Mouse (Mus musculus): Measurements from ENCODE around the gene Gm49510.

The Gm49510 gene

DNA sequence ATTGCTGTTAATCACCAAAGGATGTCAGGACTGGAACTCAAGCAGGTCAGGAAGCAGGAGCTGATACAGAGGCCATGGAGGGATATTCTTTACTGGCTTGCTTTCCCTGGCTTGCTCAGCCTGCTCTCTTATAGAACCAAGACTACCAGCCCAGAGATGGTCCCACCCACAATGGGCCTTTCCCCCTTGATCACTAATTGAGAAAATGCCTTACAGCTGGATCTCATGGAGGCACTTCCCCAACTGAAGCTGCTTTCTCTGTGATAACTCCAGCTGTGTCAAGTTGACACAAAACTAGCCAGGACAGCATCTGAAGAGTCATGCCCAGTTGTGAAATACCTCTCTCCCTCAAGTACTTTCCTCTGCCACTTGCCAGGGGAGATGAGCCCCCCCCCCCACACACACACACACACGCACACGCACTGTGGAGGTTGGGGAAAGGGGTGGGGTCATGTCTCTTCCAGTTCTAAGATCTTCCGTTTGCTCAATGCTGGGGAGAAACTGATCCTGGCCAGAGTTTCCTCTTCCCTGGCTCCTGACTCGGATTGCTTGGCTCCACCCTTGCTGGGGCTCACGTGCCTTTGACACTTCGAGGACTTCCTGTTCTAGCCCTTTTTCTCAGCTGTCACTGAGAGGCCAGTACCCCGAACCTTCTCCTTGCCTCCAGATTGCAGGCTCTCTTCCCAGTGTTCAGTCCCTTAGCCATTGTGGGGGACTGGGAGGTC is 20.5 kb upstream of the Gm49510 start:
- peak in 1 of 2 experiments; percentile 39 for DNase-seq (ENCODE audit: low spot score in 2 of 2)

DNA sequence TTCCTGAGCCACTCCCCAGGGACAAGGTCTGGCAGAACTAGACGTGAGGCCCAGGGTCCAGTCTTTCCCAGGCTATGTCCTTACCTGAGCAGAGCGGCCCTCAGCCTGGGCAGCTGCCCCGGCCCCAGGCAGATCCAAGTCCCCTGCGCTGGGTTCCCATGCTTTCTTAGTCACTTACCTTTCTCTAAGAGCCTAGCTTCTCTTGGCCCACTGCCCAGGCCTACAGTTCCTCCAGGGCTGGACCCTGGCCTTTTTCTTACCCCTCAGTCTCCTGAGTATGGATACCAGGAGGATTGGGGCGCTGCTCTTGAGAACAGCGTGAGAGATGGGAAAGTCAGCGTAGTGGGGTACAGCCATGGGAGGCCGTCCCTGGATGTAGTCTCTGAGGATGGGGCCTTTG is 19.0 kb upstream of the Gm49510 start:
- DNase-seq (ENCODE audit: low spot score in 2 of 2): no peak

DNA sequence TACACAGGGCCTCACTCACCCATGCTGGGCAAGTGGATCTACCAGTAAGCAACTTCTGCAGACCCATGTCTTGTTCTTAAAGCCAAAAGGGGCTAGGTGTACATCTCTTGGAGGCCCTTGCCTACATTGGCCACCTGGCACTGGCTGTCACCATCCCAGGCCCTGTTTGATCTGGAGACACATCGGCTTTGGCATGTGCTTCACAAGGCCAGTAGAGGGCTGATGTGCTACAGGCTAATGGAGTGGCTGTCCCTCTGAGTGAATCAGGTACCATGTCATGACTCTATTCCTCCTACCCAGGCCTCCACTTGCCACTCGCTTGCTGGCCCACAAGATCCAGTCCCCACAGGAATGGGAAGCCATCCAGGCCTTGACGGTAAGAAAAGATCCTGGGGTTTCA is 17.6 kb upstream of the Gm49510 start:
- DNase-seq (ENCODE audit: low spot score in 2 of 2): no peak

DNA sequence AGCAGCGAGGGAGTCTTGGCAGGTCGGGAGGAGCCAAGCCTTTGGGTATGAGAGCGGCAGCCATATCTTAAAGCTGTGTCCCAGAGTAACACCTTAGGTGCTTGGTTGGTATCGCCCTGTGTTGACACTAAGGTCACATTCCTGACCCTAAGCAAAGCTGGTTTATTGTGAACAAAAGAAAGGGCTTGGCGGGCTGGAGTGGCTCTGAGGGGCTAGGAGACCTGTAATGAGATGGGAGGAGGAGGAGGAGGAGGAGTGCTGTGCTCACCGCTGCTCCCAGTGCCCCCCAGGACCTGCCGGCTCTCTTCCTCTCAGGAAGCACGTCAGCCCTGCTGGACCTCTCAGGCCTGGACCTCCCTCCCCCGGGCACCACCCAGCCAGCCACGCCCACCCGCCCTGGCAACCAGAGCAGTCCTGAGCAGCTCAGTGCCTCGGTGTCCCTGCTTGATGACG is 10.0 kb upstream of the Gm49510 start:
- DNase-seq (ENCODE audit: low spot score in 2 of 2): no peak

DNA sequence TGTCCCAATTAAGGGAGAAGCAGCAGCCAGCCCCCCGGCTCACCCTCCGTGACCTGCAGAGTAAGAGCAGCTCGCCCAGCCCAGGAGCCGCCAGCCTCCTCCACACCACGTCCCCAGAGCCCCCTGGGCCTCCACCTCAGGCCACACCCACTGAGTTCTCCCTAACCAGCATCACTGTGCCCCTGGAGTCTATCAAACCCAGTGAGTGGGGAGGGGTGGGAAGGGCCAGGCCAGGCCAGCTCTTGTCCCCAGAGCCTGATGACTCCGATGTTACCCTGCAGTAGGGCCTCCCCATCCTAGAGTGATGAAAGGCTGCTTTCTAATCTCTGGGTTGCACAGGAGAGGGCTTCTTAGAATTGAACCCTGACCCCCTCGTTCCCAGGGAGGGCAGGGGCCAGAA is 7.0 kb upstream of the Gm49510 start:
- DNase-seq (ENCODE audit: low spot score in 2 of 2): no peak

DNA sequence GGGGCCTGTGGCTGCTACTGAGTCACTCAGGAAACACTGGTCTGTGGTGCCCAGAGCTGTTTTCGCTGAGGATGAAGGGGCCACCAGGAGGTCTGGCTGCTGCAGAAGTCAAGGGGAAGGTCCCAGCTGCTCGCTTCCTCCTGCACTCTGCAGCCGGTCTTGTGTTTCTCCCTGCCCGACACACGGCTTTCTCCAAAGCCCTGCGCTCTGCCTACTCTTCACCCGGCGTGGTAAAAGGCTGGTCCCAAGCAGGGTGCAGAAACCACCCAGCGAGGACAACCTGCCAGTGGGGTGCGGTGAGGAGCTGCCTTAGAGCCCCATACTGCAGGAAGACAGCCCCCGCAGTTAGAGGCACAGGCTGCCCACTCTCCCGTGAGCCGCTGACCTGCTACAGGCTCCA is 4.7 kb upstream of the Gm49510 start:
- peak; percentile 54 to 66 for DNase-seq (ENCODE audit: low spot score in 2 of 2)

DNA sequence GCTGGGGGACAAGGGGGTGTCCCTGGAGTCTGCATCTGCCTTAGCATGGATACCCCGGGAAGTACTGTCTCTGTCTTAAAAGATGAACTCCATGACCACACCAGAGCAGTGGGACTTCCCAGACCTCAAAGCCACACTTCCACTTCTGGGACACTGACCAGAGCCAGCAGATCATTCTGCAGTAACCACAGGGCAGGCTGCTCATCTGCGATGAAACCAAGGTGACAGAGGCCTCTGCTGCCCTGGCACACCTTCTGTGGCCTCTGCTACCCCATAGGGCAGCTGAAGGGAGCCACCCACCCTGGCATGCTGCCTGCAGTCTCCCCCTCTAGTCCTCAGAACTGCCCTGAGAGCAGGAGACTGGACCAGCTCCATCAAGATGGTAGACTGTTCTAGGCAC is 3.7 kb upstream of the Gm49510 start:
- DNase-seq (ENCODE audit: low spot score in 2 of 2): peak; percentile 59 to 80

DNA sequence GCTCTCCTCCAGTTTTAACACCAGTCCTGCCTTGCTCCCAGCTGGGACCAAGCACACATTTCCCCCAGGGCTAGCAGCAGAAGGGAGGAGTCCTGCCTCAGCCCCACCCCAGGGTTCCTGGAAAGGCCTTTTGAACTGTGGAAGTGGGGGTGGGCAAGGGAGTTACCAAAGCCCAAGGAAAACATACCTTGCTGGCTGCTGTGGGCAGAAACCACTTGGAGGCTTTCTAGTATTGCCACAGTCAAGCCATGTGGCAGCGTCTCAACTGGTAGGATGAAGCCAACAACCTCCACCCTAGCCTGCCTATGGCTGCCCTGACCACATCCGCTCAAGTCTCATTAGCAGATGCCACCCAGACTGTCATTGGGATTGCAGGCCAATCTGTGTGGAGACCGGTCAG is 3.3 kb upstream of the Gm49510 start:
- peak; percentile 65 to 81 for DNase-seq (ENCODE audit: low spot score in 2 of 2)

DNA sequence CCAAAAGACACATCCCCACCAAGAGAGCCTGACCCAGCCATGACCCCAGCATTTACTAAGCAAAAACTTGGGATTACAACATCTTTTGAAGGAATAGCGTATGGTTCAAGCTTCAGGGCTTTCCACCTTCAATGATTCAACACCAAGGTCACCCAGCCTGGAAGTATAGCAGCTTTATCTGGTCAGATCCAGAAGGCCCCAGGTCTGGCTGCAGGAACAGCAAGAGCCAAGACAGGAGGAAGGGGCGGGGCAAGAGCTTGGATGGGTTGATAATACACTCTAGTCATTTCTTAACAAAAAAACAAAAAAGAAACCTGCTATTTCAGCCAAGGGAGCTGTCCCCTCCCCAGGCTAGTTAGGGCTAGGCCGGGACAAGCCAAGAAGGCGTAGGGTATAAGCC is 2.0 kb upstream of the Gm49510 start:
- no peak for DNase-seq (ENCODE audit: low spot score in 2 of 2)

DNA sequence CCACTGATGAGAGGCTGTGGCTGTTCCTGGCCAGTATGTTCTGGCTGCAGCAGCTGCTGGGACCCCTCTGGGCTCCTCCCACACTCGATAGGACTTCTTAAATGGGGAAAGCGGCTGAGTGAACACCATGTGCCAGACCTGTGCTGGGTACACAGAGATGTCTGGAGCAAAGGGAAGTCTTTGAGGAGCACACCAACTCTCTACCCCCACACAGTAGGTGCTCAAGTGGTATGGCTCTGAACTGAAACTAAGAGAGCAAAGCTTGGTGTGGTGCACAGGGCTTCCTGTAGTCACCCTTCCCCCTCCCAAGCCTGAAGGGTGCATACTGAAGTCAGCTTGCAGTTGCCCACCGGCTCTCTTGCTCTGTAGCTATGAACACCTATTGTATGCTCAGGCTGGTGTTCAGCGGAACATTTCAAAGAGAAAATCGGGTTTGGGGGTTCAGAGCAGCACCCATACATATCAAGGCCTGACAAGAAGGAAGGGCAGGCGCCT is 913 bp upstream of the Gm49510 start:
- DNase-seq (ENCODE audit: low spot score in 2 of 2): peak; percentile 38 to 43

DNA sequence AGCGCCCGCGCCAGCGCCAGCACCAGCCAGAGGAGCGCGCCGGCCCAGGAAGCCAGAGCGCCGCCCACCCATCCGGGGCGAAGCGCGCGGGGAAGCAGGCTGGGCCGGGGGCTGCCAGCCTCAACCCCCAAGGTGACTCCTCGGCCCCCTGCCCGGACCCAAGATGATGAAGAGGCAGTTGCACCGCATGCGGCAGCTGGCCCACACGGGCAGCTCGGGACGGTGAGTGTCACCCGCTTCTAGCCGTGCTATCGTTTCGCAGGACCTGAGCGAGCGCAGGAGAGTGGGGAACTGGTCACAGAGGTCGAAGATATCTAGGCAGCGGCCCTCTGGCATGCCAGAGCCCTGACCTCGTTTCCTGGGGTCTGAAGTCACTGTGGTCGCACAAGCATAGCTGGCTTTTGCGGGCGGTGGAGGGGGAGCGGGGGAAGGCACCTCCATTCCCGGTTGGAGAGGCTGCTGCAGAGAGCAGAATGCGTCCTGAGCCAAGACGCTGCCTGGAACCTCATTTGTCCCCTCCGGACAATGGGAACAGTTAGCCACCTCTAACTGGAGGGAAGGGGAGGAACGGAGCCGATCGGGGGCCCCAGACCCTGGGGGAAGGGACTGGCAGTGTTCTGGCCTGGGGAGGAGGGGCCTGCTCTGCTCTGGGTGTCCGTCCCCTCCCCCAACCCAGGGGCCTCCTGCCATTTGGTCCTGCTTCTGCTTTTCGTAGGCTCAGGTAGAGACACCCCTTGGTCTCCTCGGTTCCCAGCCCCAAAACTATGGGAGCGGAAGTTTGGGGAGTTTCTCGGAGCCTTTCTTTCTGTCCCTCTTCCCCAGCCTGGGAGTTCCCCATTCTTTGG is 495 bp downstream of the Gm49510 start, which contains the start of gene Sh3bp1:
Sh3bp1 (plus strand) TSS at position 29 of the 845 bp plus-strand sequence.
- no peak for DNase-seq (ENCODE audit: low spot score in 2 of 2)

DNA sequence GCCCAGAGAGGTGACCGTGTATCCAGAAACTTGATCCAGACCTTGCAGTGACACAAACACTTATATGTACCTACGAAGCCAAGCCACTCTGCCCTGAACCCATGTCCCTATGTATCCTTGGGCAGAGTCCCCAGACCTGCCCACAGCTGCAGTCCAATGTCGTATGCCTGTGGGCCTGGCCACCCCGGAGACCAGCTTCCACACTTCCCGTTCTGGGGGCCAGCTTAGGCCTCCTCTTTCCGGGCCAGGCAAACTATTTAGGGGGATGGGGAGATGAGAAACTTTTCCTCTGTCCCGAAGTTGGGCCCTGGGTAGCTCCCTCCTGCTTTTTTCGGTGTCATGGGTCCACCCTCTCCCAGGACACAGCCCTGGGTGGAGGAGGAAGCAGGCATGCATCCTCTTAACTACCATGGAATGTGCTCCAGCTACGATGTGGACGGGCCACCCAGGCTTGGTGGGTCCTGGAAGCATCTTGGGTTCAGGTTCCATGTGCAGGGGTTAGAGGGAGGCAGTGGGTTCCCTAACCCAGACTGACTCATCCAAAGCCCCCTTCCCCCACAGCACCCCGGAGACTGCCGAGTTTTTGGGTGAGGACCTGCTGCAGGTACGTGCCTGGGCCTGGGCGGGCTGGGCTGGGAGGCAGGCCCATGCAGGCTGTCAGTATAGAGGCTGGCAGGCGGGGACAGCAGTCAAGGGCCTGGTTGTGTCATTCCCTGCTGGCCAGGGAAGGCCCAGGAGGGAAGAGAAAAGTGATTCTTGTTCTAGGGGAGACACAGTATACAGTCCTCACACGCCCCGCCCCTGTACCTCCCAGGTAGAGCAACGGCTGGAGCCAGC is 1.3 kb downstream of the Gm49510 start:
- no peak for DNase-seq (ENCODE audit: low spot score in 2 of 2)

DNA sequence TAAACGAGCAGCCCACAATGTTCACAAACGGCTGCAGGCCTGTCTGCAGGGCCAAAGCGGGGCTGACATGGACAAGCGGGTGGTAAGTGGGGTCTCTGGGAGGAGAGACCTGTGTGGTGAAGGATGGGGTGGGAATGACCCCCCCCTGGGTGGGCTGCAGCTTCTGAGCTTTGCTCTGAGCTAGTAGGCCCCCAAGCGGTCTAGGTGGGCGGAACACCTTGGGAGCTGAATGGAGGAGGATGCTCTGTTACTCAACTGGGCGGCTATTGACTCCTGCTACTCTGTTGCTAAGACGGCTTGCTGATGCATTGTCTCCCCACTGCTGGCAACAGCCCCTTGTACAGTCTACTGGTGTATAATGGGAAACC is 1.9 kb downstream of the Gm49510 start:
- no peak for DNase-seq (ENCODE audit: low spot score in 2 of 2)

DNA sequence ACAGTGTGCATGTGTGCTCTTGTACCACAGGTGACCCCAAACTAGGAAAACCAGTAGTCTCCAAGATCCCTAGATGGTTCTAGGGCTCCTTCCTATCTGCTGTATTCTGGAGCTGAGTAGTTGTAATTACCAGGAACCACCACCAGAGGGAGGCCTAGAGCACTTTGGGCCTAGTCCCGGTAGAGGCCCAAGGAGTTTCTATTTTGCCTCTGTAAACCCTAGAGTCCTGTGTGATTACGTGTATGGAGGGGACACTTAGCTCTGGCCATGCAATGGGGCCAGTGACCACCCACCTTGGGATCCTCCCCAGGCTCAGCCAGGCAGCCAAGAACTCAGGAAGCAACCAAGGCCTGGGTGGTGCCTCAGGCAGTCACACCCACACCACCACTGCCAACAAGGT is 3.8 kb downstream of the Gm49510 start:
- DNase-seq (ENCODE audit: low spot score in 2 of 2): peak; percentile 75 to 81

DNA sequence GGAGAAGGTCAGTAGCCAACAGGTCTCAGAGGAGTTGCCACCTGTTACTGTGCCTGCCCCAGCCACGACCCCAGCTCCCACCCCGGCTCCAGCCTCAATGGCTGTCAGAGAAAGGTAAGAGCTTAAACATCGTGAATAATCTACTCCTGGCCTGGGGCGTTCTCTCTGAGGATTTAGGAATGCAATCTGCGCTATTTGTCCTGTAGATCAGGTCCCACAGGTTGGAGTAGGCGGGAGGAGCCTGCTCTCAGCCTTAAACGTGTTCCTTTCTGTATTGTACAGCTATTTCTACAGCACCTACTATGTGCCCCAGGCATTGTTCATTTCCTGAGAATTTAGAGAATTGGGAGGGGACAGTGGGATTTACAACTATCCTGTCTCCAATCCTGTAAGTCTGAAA is 8.9 kb downstream of the Gm49510 start:
- DNase-seq (ENCODE audit: low spot score in 2 of 2): no peak

DNA sequence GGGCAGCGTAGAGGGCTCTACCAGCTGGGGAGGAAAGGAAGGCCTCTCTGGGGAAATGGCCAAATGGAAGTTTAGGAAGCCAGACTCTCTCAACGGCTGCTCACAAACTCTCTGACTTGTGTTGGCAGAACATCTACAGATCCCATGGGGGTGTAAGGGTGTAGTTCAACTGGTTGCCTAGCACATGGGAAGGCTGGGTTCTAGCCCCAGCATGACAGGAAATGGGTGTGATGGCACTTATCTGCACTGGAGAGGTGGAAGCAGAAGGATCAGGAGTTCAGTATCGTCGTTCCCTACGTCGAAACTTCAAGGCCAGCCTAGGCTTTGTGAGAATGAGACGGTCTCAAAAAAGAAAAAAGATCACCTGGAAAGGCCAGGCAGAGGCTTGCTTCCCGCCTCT is 9.5 kb downstream of the Gm49510 start:
- DNase-seq (ENCODE audit: low spot score in 2 of 2): no peak

DNA sequence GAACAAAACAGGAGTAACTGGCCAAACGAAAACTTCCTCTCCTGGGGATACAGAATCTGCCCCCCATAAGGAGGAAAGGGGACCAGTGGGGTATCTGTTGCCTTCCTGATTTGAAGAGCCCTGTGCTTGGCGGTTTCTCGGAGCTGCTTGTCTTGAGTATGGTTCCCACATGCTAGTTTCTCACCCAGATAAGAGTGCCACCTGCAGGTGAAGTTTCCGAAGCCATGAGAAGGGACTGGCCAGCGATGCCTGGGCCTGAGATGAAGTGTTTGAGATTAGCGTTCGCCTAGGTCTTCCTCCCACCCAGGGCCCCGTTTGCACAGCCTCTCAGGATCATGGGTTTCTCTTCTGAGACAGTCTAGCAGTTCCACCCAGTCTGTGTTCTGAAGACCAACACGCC is 12.6 kb downstream of the Gm49510 start:
- no peak for DNase-seq (ENCODE audit: low spot score in 2 of 2)

DNA sequence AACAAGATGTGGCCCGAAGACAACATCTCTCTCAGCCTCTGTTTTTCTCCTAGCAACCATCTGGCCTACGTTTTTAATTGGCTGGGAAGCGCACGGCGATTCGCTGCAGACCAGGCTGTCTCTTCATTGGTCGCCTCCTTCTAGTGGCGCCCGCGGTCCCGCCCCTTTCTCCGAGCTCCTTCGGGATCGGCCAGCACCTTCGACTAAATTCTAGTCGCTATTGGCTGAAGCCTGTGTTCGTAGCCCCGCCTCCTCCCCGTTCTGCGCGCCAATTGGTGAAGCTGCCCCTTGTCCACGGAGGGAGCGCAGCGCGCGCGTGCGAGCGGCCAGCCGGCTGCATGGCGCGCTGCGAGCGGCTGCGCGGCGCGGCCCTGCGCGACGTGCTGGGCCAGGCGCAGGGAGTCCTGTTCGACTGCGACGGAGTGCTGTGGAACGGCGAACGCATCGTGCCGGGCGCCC is 14.2 kb downstream of the Gm49510 start, which contains the start of gene Pdxp:
Pdxp (plus strand) TSS at position 288 of the 459 bp plus-strand sequence.
- DNase-seq (ENCODE audit: low spot score in 2 of 2): peak; percentile 91 to 95

DNA sequence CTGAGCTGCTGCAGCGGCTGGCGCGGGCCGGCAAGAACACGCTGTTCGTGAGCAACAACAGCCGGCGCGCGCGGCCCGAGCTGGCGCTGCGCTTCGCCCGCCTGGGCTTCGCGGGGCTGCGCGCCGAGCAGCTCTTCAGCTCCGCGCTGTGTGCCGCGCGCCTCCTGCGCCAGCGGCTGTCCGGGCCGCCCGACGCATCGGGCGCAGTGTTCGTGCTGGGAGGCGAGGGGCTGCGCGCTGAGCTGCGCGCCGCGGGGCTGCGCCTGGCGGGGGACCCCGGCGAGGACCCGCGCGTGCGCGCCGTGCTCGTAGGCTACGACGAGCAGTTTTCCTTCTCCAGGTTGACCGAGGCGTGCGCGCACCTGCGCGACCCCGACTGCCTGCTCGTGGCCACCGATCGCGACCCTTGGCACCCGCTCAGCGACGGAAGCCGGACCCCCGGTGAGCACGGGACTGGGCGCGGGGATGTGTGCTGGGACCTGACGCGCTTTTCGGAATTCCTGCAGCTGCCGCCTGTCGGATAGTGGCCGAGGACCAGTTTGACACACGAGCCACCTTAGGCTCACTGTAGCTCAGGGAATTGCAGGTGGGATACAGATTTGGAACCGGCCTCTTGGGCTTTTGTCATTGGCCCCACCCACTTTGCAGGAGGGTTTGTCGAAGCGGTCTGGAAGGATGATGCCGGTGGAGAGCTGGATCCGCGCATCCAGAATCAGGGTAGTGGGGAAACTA is 14.8 kb downstream of the Gm49510 start:
- DNase-seq (ENCODE audit: low spot score in 2 of 2): no peak

DNA sequence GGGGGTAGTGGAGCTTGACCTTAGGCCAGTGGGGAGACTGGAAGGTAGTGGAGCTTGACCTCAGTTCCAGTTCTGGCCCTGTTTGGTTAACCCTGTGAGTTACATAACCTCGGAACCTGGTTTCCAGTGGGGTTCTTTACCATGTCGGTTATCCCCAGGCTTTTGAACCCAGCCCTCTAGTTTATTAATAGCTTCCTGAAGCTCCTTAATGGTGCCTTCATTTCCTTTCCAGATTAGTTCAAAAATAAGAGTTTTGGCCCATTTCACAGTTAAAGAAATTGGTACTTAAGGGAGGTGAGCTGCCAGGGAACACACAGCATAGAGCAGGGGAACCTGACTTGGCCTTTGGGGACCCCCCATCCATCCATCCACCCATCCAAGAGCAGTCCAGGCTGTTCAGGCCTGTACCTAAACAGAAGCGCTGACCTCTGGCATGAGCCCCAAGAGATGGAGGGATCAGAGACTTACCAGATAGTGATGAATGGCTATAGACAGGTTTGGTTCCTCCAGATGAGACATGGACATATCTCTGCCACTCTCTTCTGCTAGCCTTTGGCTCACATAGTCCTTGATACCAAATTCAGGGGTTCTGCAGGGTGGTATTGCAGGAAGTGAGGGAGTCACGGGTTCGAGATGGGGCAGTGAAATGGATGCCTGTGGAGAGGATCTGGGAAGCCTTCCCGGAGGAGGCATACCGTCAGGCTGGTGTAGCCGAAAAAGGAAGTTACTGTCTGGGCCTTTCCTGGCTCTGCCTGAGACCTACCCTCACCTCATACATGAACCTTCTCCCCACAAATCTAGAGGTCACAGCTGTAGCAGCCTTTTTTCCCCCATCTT is 15.6 kb downstream of the Gm49510 start:
- DNase-seq (ENCODE audit: low spot score in 2 of 2): no peak

Measured in natural killer cell, adult 2 months (primary cell).